Mouse (Mus musculus) left cerebral cortex, adult 2 months (tissue): ENCODE results near the gene Tmprss7. TPM values are rescaled to one million over a fixed set of nuclear protein-coding genes. Genes with fewer than 3 reads are reported as not detected.

Source experiments
- DNase-seq, 2 experiments: peaks; one replicate each; pipeline ENCODE4 v3.0.0; 2021 to 2022; ENCODE audit warnings: low spot score in 2 of 2, mixed read lengths in 1 of 2; ENCODE audit errors: extremely low spot score in 1 of 2
- H3K27ac ChIP-seq: fragments of 200-600 bp; 2 replicates; pipeline ENCODE4 v1.8.1; 2022
- H3K4me3 ChIP-seq: fragments of 200-600 bp; 2 replicates; pipeline ENCODE4 v1.8.1; 2022
- CTCF ChIP-seq: fragments of 200-600 bp; IDR thresholded peaks from 2 replicates; pipeline ENCODE4 v1.8.1; 2022; ENCODE audit warnings: antibody characterized with exemption, mild to moderate bottlenecking, moderate library complexity
- intact Hi-C: fragments of 180-260 bp; cut with DNase I; formaldehyde crosslinking; loops from one replicate; pipeline ENCODE4 v1.15.1; 2025
- total RNA-seq, 2 experiments: library from RNA; stranded (reverse); gene quantifications; 2 replicates each; pipeline ENCODE4 v1.2.3; 2021

Tmprss7 gene
- total RNA-seq, 2 experiments from 2014 or later, result 1.4 to 3.6 TPM

GRCm38 (mm10) chr16:45670005-45670404 is 23.5 kb downstream of the Tmprss7 start:
- DNase-seq, result no peak
- TF ChIP-seq CTCF, result no peak
- H3K4me3 ChIP-seq, result no peak overlapping the region
- intact Hi-C loops, result no loop called here
- H3K27ac ChIP-seq, result no peak overlapping the region

DNA sequence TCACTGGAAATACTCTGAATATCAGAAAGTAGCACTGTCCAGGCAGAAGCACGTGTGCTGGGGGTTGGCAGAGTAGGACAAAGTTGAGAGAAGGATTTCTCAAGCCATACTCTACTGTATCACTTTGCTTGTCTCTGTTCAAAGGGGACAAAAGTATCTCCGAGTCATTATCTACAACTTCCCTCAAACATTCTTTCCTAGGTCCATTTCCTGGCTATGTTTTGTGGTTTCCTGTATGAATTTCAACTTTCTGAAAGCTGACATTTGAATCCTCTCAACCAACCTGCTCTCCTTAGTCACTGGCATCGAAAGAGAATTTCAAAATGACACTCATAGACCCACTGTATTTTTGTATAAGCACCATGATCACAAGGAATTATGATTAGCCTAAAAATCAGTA is 25.3 kb downstream of the Tmprss7 start:
- Histone ChIP-seq H3K27ac (no peak overlapping the region), H3K4me3 (no peak overlapping the region)
- intact Hi-C loops, result no loop called here
- no peak for TF ChIP-seq CTCF
- DNase-seq, result no peak

DNA sequence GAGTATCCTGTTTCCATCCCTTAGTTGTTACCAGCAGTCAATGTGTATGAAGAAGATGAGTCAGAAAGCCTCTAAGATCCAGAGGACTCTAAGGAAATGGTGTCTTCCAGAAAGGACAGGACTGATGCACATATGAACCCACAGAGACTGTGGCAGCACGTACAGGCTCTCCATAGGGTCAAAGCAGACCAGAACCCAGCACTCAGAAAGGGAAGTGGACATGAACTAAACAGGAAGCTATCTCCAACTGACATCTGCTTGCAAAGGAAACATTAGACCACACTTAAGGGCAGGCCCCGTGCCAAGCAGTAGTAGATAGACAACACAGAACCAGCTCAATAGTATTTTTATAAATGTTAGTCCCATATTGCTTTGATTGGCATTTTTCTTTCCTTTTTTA is 27.3 kb downstream of the Tmprss7 start:
- DNase-seq, result no peak
- no peak overlapping the region for H3K4me3 ChIP-seq
- intact Hi-C loops, result no loop called here
- no peak overlapping the region for H3K27ac ChIP-seq
- no peak for TF ChIP-seq CTCF

- no peak overlapping the region for H3K4me3 ChIP-seq
- intact Hi-C loops, result no loop called here
- DNase-seq, result no peak
- no peak overlapping the region for H3K27ac ChIP-seq
- TF ChIP-seq CTCF, result no peak
Observed at GRCm38 (mm10) chr16:45662381-45662780, 31.1 kb downstream of the Tmprss7 start.

DNA sequence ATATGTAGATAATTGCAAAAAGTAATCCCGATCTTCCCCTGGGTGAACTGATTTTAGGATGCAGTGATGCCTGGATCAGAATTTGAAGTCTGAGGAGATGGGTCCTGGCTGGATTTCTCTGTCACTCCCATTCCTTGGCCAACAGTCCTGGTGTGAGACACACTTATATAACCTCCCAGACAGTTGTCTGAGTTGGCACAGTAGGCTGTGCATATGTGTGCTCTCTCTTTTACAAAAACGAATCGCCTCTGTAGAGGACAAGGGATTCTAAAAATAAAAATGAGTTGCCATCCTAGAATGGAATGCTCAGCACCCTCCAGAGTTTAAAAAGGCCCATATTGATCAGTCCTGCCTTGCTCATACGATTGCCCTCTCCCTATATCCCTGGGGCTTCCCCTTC is 33.9 kb downstream of the Tmprss7 start:
- DNase-seq, result peak in 1 of 2 experiments; percentile 43
- H3K27ac ChIP-seq, result peak overlapping the region; percentile 10; the same call in 1 of the 2 replicates

GRCm38 (mm10) chr16:45658248-45658647 is 35.2 kb downstream of the Tmprss7 start:
- no peak for TF ChIP-seq CTCF
- H3K4me3 ChIP-seq, result no peak overlapping the region
- no peak for DNase-seq
- no peak overlapping the region for H3K27ac ChIP-seq
- intact Hi-C loops, result no loop called here

More for the DNA sequence above, 33.9 kb downstream of the Tmprss7 start:
- H3K4me3 ChIP-seq, result no peak overlapping the region
- intact Hi-C loops, result no loop called here
- TF ChIP-seq CTCF, result no peak

DNA sequence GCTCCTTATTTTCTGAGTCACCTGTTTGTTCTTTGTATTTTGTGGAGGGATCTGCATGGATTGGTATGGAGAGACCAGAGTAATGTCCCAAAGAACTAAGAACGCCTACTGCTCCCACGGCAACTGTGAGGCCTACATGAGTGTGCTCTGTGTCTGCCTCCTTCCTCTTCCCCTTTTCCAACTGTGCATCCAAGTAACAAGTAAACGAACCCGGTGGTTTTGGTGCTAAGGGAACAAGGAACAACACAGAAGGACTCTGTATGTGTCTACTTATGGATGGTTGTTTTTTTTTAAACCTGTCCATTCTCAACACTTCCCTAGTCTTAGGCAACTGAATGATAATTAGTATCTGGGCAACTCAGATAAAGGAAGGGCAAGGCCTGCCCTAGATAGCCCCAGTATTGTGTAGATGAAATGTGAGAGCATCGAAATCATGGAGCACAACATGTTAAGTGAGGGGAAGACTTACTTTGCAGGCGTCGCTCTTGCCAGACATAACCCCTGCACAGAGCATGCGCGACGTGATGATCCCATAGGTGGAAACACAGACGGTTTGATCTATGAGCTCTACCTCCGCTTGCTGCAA is 35.8 kb downstream of the Tmprss7 start:
- DNase-seq, result no peak
- no peak overlapping the region for H3K27ac ChIP-seq
- intact Hi-C loops, result no loop called here
- H3K4me3 ChIP-seq, result no peak overlapping the region
- no peak for TF ChIP-seq CTCF

DNA sequence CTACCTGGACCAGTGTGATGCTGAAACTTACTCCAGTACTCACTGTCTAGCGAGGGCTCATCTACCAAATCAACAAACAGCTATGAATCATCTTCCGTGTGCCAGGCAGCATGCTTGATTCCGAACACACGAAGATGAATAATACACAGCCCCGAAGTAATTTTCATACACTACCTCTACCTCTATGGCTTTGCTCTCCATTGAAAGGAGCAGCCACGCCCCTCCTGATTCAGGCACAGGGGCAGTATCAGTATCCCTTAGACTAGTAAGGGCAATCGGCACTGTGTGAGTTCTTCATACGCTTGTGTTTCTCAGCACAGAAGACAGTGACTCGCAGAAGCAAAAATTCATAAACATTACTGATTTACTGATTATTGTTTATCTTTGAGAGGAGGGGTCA is 39.0 kb downstream of the Tmprss7 start:
- Histone ChIP-seq H3K4me3 (no peak overlapping the region), H3K27ac (no peak overlapping the region)
- no peak for TF ChIP-seq CTCF
- intact Hi-C loops, result no loop called here
- DNase-seq, result no peak

GRCm38 (mm10) chr16:45653934-45654332 is 39.5 kb downstream of the Tmprss7 start, which contains the start of gene BC016579:
Gene BC016579, minus strand, starts transcription at chr16:45654068.
- intact Hi-C loops, result no loop called here
- Histone ChIP-seq H3K27ac (no peak within 1 kb of the TSS), H3K4me3 (peak within 1 kb of the TSS; percentile 21)
- DNase-seq, result peak in 1 of 2 experiments; percentile 10
- TF ChIP-seq CTCF, result no peak

GRCm38 (mm10) chr16:45653009-45653933 is 40.2 kb downstream of the Tmprss7 start:
- no peak for TF ChIP-seq CTCF
- H3K27ac ChIP-seq, result no peak overlapping the region
- peak overlapping the region; percentile 21; the same call in 1 of the 2 replicates for H3K4me3 ChIP-seq
- intact Hi-C loops, result no loop called here
- DNase-seq, result no peak

DNA sequence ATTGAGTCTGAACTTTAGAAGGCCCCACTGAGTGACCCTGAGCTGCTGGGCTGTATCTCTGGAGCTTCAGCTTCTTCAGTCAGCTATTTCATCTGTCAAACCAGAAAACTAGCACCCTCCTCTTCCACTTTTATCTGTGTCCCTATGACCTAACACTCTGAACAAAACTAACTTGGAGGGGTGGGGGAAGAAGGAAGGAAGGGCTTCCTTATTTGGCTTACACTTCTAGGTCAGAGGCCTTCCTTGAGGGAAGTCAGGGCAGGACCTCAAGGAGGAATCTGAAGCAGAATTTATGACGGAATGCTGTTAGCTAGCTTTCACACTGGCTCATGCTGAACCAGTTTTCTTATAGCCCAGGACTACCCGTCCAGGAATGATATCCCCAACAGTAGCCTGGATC is 42.0 kb downstream of the Tmprss7 start:
- TF ChIP-seq CTCF, result no peak
- no peak for DNase-seq
- intact Hi-C loops, result no loop called here

DNA sequence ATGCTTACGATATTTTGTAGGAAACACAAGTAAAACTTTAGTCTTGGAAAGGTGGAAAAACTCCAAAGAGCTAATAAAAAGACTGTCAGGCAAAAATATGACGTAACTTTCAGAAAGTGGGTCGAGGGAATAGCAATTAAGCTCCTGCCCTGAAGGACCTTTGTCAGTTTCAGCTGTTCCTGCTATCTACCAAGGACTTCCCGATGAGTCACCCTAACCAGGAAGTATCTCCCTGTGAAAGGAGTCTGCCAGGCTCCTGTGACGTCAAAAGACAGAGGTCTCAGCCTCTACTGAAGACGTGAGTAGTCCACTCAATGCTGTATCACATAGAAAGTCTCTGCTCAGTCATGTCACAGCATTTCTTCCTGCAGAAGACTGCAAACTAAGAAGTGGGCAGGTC is 49.1 kb downstream of the Tmprss7 start:
- no peak for TF ChIP-seq CTCF
- intact Hi-C loops, result no loop called here
- H3K27ac ChIP-seq, result no peak overlapping the region
- no peak overlapping the region for H3K4me3 ChIP-seq
- DNase-seq, result no peak

More for the DNA sequence above, 42.0 kb downstream of the Tmprss7 start:
- Histone ChIP-seq H3K4me3 (no peak overlapping the region), H3K27ac (no peak overlapping the region)
